Mouse (Mus musculus) cerebellum, adult (tissue): ENCODE data around the gene Tmem126a.
A peak's percentile ranks its signal among the peaks of the same experiment; 100 is the strongest.

ENCODE experiments used
- ATAC-seq: cut with Nextera tagmentation; 2 replicates; pipeline ENCODE4 v1.9.2; 2017; ENCODE audit warnings: mild to moderate bottlenecking, moderate library complexity, mixed read lengths; ENCODE audit not compliant: insufficient number of reproducible peaks, low FRiP score, low TSS enrichment

Gene Tmem126a

GRCm38 (mm10) chr7:90409934-90410333, 47.1 kb downstream of the Tmem126a start:
- ATAC-seq, result peak; percentile 56
